Mouse (Mus musculus) stomach, postnatal 0 days (tissue): ENCODE results near the gene Slc4a4.

Experiments
- CTCF ChIP-seq: IDR thresholded peaks from 2 replicates; pipeline ENCODE4 v1.5.1; 2016; ENCODE audit warnings: antibody characterized with exemption, low read depth, mild to moderate bottlenecking, moderate library complexity
- EP300 ChIP-seq: optimal IDR thresholded peaks from 2 replicates; pipeline ENCODE3; 2016; ENCODE audit warnings: antibody characterized with exemption

GRCm38 (mm10) chr5:88917221-88917620 lies 30.6 kb downstream of the Slc4a4 start:
- TF ChIP-seq CTCF (no peak), EP300 (no peak)
